Mouse (Mus musculus) heart, postnatal 4 days (tissue): ENCODE measurements at regions not wholly inside any gene's neighbourhood (a gene's known extent, or its start where the extent isn't known, plus 50 kb on each side); places are given as distances from the start of the nearest gene placed in this dataset.

Experiments used
- DNase-seq: peaks from one replicate; pipeline ENCODE4 v3.0.0; 2021

- DNase-seq = peak; percentile 18
Measured at GRCm38 (mm10) chr13:60364778-60365672, 187.9 kb upstream of the Gas1 start.

DNA sequence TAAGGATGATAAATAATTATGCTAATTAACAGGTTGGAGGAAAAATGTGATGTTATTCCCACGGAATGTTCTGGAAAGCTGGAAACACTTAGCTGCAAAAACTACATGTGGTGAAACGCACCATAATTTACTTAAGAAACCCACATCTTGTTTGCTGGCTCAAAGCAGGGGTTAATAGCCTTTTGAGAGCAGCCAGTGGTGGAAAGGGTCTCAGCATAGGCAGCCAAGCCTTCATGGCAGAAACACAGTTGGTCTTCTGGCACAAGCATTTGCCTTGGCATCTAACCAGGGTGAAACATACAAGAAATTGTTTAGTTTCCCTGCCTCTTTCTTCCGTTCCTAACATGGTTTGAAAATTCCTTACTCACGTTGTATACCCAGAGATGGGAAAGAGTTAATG is 192.1 kb upstream of the Gas1 start:
- DNase-seq = no peak

DNA sequence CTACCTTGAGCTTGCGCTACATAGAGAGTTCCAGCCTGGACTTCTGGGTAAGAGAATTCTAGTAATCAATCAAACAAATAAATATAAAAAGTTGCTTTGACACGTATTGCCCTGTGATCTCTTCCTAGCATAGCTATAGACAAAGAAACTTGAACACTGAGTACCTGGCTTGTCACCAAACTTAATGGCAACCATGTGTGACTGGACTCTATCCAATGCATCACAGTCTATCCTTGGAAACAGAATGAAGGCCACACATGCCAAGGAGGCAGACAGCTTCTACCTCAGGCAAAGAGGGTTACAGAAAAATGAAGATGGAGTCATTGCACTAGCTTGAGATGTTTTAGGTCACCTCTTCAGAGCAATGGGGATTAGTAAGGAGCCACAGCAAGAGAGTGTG is 194.5 kb upstream of the Gas1 start:
- no peak for DNase-seq

- DNase-seq = no peak
Measured at GRCm38 (mm10) chr13:60376705-60377104, 199.5 kb upstream of the Gas1 start.

- no peak for DNase-seq
Measured at GRCm38 (mm10) chr13:60382855-60383254, 205.7 kb upstream of the Gas1 start.

DNA sequence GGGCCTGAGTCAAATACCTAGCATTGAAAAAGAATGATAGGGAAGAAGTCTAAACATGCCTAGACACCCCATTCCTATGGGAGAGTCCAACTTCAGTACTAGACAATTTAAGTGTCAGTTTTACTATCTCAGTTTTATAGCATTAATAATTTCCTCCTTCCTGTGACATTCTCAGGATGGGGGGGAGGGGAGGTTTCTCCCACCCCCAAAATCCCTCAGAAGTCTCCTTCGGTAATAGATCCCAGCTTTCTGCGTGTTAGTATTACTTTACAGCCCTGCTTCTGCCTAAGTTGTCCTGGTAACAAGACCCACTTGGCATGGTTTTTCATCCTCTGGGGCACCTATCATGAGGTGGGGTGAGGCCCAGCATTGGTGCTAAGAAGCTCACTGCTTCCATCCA is 202.9 kb upstream of the Dapk1 start:
- DNase-seq = no peak

GRCm38 (mm10) chr13:60400764-60401487 is 200.8 kb upstream of the Dapk1 start:
- no peak for DNase-seq

DNA sequence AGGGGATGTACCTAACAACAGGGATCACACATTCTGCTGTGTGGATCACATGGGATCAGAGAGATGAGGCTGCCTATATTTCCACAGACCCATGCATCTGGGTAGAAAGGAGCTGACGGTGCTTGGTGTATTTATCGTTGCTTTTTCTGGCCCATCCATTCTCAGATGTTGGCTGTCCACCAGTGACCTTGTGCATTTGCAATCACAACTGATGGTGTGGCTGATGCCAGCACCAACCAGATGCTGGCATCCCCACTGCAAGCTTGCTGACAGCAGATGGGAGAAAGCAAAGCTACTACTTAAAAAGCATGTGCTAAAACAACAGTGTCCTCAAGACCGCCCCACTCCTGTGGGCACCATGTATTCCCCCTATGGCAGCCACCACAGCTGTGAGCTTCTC is 198.3 kb upstream of the Dapk1 start:
- no peak for DNase-seq

GRCm38 (mm10) chr13:60407344-60407743 is 194.4 kb upstream of the Dapk1 start:
- no peak for DNase-seq

DNA sequence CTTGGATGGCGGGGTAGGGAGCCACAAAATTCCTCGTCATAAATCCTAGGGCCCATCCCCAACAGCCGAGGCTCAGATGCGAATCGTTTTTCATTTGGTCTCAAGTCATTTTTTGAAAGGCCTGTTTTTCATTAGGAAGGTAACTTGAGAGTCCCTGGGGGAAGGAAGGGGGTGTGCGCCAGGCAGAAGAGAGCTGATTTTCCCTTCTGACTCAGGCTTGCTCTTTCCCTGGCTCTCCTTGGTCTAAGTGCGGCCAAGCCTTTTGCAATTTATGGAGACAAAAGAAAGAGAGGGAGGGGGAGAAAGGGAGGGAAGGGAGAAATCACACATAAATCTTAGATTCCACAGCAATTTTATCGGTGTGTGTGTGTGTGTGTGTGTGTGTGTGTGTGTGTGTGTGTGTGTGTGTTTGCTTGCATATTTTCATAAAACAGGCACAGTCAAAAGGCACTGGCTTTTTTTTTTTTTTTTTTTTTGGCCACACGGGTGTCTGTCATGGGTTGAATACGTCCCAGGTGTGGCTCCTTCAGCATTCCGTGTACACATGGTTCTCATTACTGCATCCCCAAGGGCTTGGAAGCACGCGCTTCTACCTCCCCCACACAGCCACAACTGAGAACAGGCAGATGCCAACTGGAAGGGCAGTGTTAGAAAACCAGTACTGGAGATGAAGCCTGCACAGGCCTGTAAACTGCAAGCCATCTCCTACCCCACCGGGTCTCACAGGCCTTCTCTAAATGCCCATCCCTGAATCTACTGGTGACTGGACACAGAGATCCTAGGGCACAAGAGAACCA is 191.8 kb upstream of the Dapk1 start:
- DNase-seq = peak; percentile 47

GRCm38 (mm10) chr13:60416024-60416423 is 185.7 kb upstream of the Dapk1 start:
- no peak for DNase-seq

- DNase-seq = no peak
Measured at GRCm38 (mm10) chr13:60417015-60417414, 184.7 kb upstream of the Dapk1 start.

DNA sequence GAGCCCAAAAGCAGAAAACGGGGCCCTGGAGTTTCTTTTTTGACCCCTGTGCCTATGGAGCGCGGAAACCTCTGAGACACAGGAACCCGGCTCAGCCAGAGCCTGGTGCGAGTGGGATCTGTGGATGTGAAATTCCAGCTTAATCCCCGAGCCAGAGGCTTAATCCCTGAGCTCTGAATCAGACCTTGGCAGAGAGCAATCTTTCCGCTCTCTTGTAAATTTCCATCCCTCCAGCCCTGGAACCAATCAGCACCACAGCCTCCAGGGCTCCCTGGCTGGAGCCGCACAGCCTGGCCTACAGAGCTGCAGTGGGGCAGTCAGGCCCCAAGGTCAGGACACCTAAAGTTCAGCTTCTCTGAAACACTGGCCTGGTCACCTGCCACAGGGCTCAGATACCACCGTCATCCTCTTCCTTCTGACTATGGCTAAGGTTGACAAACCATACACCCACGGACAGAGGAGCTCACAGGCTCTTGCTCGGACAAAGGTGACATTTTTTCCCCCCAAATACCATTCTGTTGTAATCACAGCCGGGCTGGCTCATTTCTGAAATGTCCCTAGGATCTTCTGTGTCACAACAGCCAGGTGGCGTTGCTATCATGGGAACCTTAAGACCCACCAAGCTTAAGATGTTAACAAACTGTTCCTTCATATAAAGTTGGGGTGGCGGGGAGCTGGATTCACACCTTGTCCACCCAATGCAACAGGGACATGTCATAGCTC is 184.2 kb upstream of the Dapk1 start:
- DNase-seq = peak; percentile 65

- no peak for DNase-seq
Measured at GRCm38 (mm10) chr13:60420386-60420785, 181.4 kb upstream of the Dapk1 start.

GRCm38 (mm10) chr13:60420842-60421696 is 180.7 kb upstream of the Dapk1 start:
- DNase-seq = peak; percentile 66

DNA sequence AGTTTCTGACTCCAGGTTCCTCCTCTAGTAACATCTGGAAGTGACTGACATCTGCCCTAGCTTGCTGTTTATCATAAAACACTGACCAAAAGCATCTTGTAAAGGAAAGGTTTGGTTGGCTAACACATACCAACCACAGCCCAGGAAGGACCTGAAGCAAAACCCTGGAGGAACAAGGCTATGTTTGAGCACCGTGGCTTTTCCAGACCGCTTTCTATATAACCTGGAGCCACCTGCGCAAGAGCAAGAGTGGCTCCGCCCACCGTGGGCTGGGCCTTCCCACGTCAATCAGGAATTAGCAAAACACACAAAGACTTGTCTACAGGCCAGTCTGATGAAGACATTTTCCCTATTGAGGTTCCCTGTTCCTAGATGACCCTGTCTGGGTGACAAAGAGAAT is 177.5 kb upstream of the Dapk1 start:
- no peak for DNase-seq

DNA sequence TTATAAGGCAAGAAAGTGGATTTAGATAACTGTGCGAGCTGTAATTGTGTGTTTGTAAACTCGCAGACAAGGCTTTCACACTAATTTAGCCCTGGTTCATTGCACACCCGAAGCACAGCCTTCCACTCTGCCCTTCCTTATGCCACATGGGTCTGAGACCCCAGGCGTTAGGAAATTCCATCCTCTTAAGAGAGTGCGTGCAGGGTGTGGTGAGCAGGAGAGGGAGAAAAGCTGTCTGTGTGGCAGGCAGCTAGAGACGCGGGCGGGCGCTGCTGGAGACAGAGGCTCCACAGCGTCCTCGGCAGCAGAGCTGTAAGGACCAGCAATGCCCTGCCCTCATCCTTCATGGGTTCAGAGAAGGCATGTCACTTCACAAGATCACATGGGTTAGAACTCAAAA is 176.6 kb upstream of the Dapk1 start:
- no peak for DNase-seq

GRCm38 (mm10) chr13:60425556-60425955 is 176.2 kb upstream of the Dapk1 start:
- no peak for DNase-seq

GRCm38 (mm10) chr13:60426192-60426840 is 175.4 kb upstream of the Dapk1 start:
- DNase-seq = no peak

DNA sequence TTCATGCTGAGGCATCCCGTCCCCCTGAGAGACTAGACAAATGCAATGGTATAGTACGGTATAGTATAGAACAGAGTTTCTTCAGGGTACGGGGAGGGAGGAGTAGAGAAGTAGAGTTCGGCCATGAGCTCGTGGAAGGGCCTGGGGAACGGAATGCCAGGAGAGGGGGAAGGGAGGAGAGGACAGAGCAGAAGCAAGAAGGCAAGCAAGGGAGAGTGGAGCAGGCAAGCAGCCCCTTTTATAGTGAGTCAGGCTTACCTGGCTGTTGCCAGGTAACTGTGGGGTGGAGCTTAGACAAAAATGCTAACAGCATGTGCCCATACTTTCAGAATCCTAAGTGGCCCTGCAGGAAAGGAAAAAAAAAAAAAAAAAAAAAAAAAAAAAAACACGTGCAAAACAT is 174.7 kb upstream of the Dapk1 start:
- no peak for DNase-seq
